Mouse (Mus musculus): ENCODE data around the gene Sf3b4. TPM values are rescaled to one million over a fixed set of nuclear protein-coding genes. Genes with fewer than 3 reads are reported as not detected.
A peak's percentile ranks its signal among the peaks of the same experiment; 100 is the strongest.
"Not testable (repeated sequence)": the region's sequence is repeated elsewhere in the genome, so short reads cannot be mapped to it uniquely, and the experiment has no call there.

Sf3b4 gene
- polyA plus RNA-seq, 1 experiment from 2014 or later, result 41.1 TPM

DNA sequence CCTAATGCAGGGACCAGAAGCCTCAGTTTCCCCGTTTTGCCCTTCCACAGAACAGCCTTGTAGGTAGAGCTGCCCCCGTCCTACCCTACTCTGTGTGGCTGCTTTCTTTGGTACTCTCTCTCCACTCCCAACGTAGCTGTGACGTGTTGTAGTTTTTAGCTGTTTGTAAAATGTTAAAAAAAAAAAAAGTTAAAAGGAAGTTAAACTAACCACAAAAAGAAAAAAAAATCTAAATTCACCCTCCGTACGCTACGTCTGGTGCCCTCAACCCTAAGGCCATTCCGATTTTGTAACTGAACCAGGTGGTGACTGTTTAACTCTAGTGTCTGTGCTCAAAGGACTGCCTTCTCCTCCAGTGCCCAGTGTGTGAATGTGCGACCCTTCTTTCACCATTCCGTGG is 22.8 kb downstream of the Sf3b4 start:
- 50% methylated on average over 10 of the region's 10 CpGs for WGBS (ENCODE audit: insufficient replicate concordance)
- H3K9me3 ChIP-seq (ENCODE audit: low read length), result no peaks in the 10 kb centered on the region; the same call in 1 of the 2 replicates
- H3K9ac ChIP-seq (replicated peaks), result no peak overlapping the region
- DNase-seq, result no peak
- ATAC-seq, result no peak
- no peak overlapping the region for H3K27ac ChIP-seq (ENCODE audit: low read depth)
- H3K27me3 ChIP-seq (ENCODE audit: insufficient read depth, low read length), result no peaks in the 10 kb centered on the region
- H3K36me3 ChIP-seq (replicated peaks; ENCODE audit: insufficient read depth, low read length), result no peaks in the 10 kb centered on the region
- H3K4me2 ChIP-seq (ENCODE audit: low read depth, low read length), result no peak overlapping the region
- H3K4me3 ChIP-seq (ENCODE audit: low read depth, low read length), result no peak overlapping the region
- peaks cover 15% of the 10 kb centered on the region for H3K4me1 ChIP-seq (ENCODE audit: insufficient read depth)
- TF ChIP-seq EP300 (IDR thresholded peaks at IDR 0.05; ENCODE audit: low read depth), result no peak
- no peak for TF ChIP-seq CTCF (IDR thresholded peaks at IDR 0.05; ENCODE audit: low read depth)

DNA sequence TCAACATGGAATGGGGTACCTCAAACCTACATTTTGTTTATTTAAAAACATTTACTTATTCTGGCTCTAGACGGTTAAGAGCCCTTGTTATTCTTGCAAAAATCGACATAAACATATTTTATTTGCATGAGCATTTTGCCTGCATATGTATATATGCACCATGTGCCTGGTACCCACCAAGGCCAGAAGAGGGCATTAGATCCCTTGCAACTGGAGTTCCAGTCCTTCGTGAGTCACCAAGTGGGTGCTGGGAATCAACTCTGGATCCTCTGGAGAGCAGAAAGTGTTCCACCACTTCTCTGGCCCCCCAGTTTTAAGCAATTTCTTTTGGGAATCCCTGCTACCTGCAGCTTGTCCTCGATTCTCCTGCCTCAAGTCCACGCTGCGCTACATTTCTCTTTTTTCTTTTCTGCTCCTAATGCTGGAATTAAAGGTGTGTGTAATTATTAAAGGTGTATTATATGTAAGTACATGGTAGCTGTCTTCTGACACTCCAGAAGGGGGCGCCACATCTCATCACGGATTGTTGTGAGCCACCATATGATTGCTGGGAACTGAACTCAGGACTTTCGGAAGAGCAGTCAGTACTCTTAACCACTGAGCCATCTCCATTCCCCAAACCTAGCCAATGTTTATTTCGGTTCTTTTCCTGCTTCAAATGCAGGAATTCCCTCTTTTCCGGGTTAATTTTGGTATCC is 23.6 kb downstream of the Sf3b4 start:
- ATAC-seq (no peak), DNase-seq (no peak)
- H3K9ac ChIP-seq (replicated peaks), result no peak overlapping the region
- no peaks in the 10 kb centered on the region for H3K27me3 ChIP-seq (ENCODE audit: insufficient read depth, low read length)
- H3K9me3 ChIP-seq (ENCODE audit: low read length), result no peaks in the 10 kb centered on the region; the same call in 1 of the 2 replicates
- no peak overlapping the region for H3K27ac ChIP-seq (ENCODE audit: low read depth)
- H3K4me2 ChIP-seq (ENCODE audit: low read depth, low read length), result no peak overlapping the region
- H3K36me3 ChIP-seq (replicated peaks; ENCODE audit: insufficient read depth, low read length), result no peaks in the 10 kb centered on the region
- whole genome bisulfite sequencing (ENCODE audit: insufficient replicate concordance), result 85% methylated on average over 11 of the region's 11 CpGs
- TF ChIP-seq CTCF (IDR thresholded peaks at IDR 0.05; ENCODE audit: low read depth), result peak; percentile 34
- no peak for TF ChIP-seq EP300 (IDR thresholded peaks at IDR 0.05; ENCODE audit: low read depth)
- peaks cover 15% of the 10 kb centered on the region for H3K4me1 ChIP-seq (ENCODE audit: insufficient read depth)
- H3K4me3 ChIP-seq (ENCODE audit: low read depth, low read length), result no peak overlapping the region

DNA sequence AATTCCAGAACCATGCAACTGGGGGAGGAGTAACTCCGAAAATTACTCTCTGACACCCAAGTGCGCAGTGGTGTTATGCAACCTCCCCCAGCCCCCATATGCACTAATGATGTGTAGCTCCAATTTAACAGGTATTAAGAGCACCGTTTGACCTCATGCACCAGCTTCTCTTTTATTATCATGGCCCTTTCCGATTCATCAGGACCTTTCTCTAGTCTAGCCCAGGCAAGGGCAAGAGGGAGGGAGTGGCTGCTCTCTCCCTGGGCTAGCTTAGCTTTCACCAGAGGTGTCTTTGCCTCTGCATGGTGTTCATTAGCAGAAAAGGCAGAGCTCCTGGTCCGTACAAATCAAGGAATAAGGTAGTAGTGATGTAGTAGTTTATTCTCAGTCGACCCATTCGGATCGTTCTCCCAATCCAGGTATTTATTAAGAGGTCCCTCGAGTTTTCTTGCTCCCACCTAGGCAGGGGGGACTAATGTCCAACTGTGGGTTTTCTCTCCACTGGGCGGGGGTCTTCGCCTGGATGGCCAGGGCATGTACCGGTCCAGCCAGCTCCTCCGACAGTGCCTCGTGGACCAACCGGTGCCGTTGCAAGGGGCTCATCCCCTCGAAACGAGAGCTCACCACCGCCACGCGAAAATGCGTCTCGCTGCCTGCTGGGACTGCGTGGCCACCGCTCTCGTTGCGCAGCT is 24.5 kb downstream of the Sf3b4 start:
- no peak for TF ChIP-seq EP300 (IDR thresholded peaks at IDR 0.05; ENCODE audit: low read depth)
- TF ChIP-seq CTCF (IDR thresholded peaks at IDR 0.05; ENCODE audit: low read depth), result no peak
- Histone ChIP-seq H3K4me3 (ENCODE audit: low read depth, low read length) (peak overlapping the region; percentile 55), H3K4me2 (ENCODE audit: low read depth, low read length) (peak overlapping the region; percentile 85), H3K27ac (ENCODE audit: low read depth) (peak overlapping the region; percentile 88; the same call in 1 of the 2 replicates), H3K9ac (replicated peaks) (peak overlapping the region; percentile 61), H3K36me3 (replicated peaks; ENCODE audit: insufficient read depth, low read length) (no peaks in the 10 kb centered on the region), H3K9me3 (ENCODE audit: low read length) (no peaks in the 10 kb centered on the region; the same call in 1 of the 2 replicates), H3K4me1 (ENCODE audit: insufficient read depth) (peaks cover 15% of the 10 kb centered on the region), H3K27me3 (ENCODE audit: insufficient read depth, low read length) (no peaks in the 10 kb centered on the region)
- ATAC-seq (no peak), DNase-seq (no peak)
- 21% methylated on average over 27 of the region's 27 CpGs for WGBS (ENCODE audit: insufficient replicate concordance)

DNA sequence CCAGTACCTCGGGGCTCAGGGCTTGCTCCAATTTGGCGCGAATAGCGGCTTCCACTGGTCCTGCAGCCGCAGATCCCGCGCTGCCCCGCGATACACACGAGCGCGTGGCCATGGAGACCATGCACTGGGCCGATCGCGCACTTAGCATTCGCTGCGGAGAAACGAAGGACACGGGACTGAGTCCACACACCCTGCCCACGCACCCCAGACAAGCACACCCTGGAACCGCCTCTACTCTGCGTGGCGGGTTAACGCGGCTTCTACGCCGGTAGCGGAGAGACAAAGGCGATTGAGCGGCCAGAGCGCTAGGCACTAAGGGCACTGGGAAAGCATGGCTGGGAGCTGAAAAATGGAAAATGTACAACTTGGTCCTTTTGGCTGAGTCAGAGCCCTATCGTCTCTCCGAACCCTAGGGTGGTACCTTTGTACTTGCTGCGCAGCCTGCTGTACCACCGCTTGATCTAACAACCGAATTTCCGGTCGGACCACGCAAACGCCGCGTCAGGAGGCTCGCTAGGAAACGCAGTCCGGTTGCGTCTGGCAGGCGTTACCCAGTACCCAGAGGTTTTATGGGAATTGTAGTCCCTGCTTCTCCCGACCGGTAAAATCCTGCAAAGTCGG is 25.1 kb downstream of the Sf3b4 start:
- Histone ChIP-seq H3K9ac (replicated peaks) (peak overlapping the region; percentile 61), H3K36me3 (replicated peaks; ENCODE audit: insufficient read depth, low read length) (no peaks in the 10 kb centered on the region), H3K4me2 (ENCODE audit: low read depth, low read length) (peak overlapping the region; percentile 85), H3K27ac (ENCODE audit: low read depth) (peak overlapping the region; percentile 88), H3K9me3 (ENCODE audit: low read length) (no peaks in the 10 kb centered on the region; the same call in 1 of the 2 replicates), H3K27me3 (ENCODE audit: insufficient read depth, low read length) (no peaks in the 10 kb centered on the region), H3K4me3 (ENCODE audit: low read depth, low read length) (peak overlapping the region; percentile 55), H3K4me1 (ENCODE audit: insufficient read depth) (peaks cover 15% of the 10 kb centered on the region)
- ATAC-seq (peak; percentile 89), DNase-seq (peak; percentile 87)
- WGBS (ENCODE audit: insufficient replicate concordance), result under 1% methylated on average over 50 of the region's 50 CpGs
- TF ChIP-seq CTCF (IDR thresholded peaks at IDR 0.05; ENCODE audit: low read depth), result peak; percentile 22; the same call in 1 of the 2 replicates
- TF ChIP-seq EP300 (IDR thresholded peaks at IDR 0.05; ENCODE audit: low read depth), result peak; percentile 49; the same call in 1 of the 2 replicates

DNA sequence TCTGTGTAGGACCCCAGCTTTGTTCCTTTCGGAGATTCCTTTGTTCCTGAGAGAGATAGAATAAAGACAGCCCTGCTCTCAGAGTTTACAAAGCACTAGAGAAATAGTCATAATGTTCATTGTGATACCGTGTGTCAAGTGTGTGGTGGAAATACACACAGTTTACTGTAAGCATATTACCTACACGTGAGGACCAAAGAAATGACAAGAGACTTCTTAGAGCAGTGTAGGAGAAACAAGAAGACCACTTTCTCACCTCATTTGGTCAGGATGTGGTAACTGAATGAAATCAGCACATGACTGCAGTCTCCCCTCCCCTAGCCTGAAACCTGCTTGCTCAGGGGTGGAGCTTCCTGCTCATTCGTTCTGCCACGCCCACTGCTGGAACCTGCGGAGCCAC is 26.0 kb downstream of the Sf3b4 start:
- peaks cover 15% of the 10 kb centered on the region for H3K4me1 ChIP-seq (ENCODE audit: insufficient read depth)
- TF ChIP-seq EP300 (IDR thresholded peaks at IDR 0.05; ENCODE audit: low read depth), result no peak
- no peak for TF ChIP-seq CTCF (IDR thresholded peaks at IDR 0.05; ENCODE audit: low read depth)
- no peaks in the 10 kb centered on the region; the same call in 1 of the 2 replicates for H3K9me3 ChIP-seq (ENCODE audit: low read length)
- 15% methylated on average over 6 of the region's 6 CpGs for WGBS (ENCODE audit: insufficient replicate concordance)
- H3K27me3 ChIP-seq (ENCODE audit: insufficient read depth, low read length), result no peaks in the 10 kb centered on the region
- peak overlapping the region; percentile 85 for H3K4me2 ChIP-seq (ENCODE audit: low read depth, low read length)
- H3K36me3 ChIP-seq (replicated peaks; ENCODE audit: insufficient read depth, low read length), result no peaks in the 10 kb centered on the region
- no peak for DNase-seq
- peak; percentile 22 for ATAC-seq
- peak overlapping the region; percentile 51; the same call in 1 of the 2 replicates for H3K9ac ChIP-seq (replicated peaks)
- peak overlapping the region; percentile 20; the same call in 1 of the 2 replicates for H3K27ac ChIP-seq (ENCODE audit: low read depth)
- peak overlapping the region; percentile 55 for H3K4me3 ChIP-seq (ENCODE audit: low read depth, low read length)

DNA sequence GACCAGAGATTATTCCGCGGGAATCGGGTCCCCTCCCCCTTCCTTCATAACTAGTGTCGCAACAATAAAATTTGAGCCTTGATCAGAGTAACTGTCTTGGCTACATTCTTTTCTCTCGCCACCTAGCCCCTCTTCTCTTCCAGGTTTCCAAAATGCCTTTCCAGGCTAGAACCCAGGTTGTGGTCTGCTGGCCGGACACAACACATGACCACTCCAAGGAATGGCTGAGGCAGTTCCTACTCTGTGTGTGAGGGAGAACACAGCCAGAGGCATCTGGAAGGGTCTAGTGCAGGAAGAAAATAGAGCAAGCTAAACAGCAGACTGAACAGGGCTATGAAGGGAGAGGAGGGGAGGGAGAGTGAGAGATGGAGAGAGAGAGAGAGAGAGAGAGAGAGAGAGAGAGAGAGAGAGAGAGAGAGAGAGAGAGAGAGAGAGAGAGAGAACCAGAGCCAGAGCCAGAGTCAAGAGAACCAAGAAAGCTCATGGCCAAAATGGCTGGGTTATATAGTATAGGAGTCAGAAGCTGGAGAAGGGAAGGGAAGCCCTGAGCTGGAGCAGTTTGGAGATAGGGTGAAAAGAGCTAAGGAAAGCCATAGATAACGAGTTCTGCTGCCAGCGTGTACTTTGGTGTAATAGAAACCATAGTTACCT is 26.6 kb downstream of the Sf3b4 start:
- not testable (repeated sequence) for H3K36me3 ChIP-seq (replicated peaks; ENCODE audit: insufficient read depth, low read length); H3K4me3 ChIP-seq (ENCODE audit: low read depth, low read length); H3K9ac ChIP-seq (replicated peaks); H3K27ac ChIP-seq (ENCODE audit: low read depth); H3K9me3 ChIP-seq (ENCODE audit: low read length); H3K27me3 ChIP-seq (ENCODE audit: insufficient read depth, low read length); DNase-seq; H3K4me2 ChIP-seq (ENCODE audit: low read depth, low read length); ATAC-seq
- WGBS (ENCODE audit: insufficient replicate concordance), result 30% methylated on average over 5 of the region's 8 CpGs
- H3K4me1 ChIP-seq (ENCODE audit: insufficient read depth), result peaks cover 15% of the 10 kb centered on the region
